Mouse (Mus musculus) forebrain, postnatal 0 days (tissue): ENCODE data around the gene Fancm. TPM values are rescaled to one million over a fixed set of nuclear protein-coding genes. Genes with fewer than 3 reads are reported as not detected.
"Not testable (repeated sequence)": the region's sequence is repeated elsewhere in the genome, so short reads cannot be mapped to it uniquely, and the experiment has no call there.

Experiments used
- ATAC-seq: fragments of 200-750 bp; cut with Nextera tagmentation; 2 replicates; pipeline ENCODE4 v1.8.0; 2017; ENCODE audit warnings: mild to moderate bottlenecking, moderate library complexity
- DNase-seq: peaks from one replicate; pipeline ENCODE4 v3.0.0-alpha.2; 2015
- H3K27ac ChIP-seq: fragments of 300-500 bp; sonication (generic); 2 replicates; pipeline ENCODE4 v1.5.1; 2014; ENCODE audit warnings: low read depth, mild to moderate bottlenecking, antibody characterized with exemption, low read length, moderate library complexity, mixed read lengths
- H3K27me3 ChIP-seq: fragments of 300-500 bp; sonication (generic); 2 replicates; pipeline ENCODE4 v1.6.1; 2014; ENCODE audit warnings: mild to moderate bottlenecking, low read length, mixed read lengths; ENCODE audit not compliant: insufficient read depth
- H3K36me3 ChIP-seq: fragments of 300-500 bp; sonication (generic); 2 replicates; pipeline ENCODE4 v1.6.1; 2014; ENCODE audit warnings: mild to moderate bottlenecking, moderate library complexity; ENCODE audit not compliant: insufficient read depth
- H3K4me1 ChIP-seq: fragments of 300-500 bp; sonication (generic); 2 replicates; pipeline ENCODE4 v1.6.1; 2014; ENCODE audit warnings: antibody characterized with exemption; ENCODE audit not compliant: insufficient read depth
- H3K4me2 ChIP-seq: fragments of 300-500 bp; sonication (generic); 2 replicates; pipeline ENCODE4 v1.6.1; 2014; ENCODE audit warnings: low read depth, mild to moderate bottlenecking, moderate library complexity
- H3K4me3 ChIP-seq: fragments of 300-500 bp; sonication (generic); 2 replicates; pipeline ENCODE4 v1.5.1; 2014; ENCODE audit warnings: low read depth, low read length, mixed read lengths
- H3K9ac ChIP-seq: fragments of 300-500 bp; sonication (generic); 2 replicates; pipeline ENCODE4 v1.6.1; 2014; ENCODE audit warnings: mild to moderate bottlenecking
- H3K9me3 ChIP-seq: fragments of 300-500 bp; sonication (generic); 2 replicates; pipeline ENCODE4 v1.6.1; 2016; ENCODE audit warnings: low read length
- CTCF ChIP-seq: sonication (generic); IDR thresholded peaks from 2 replicates; pipeline ENCODE4 v1.5.1; 2016; ENCODE audit warnings: antibody characterized with exemption, control low read depth, low read depth
- WGBS: fragments of 180-500 bp; shearing (Covaris S2); extraction: QIAGEN DNeasy Blood & Tissue Kit; methylation state at CpG from one replicate; pipeline ENCODE4 v1.1.7; 2014; 5-methylcytosine and 5-hydroxymethylcytosine counted together
- polyA plus RNA-seq: library from polyadenylated mRNA; unstranded; fragments of >200 nt; fragmentation: Nextera tagmentation; extraction: Ambion mirVana; gene quantifications from 2 replicates; pipeline ENCODE4 v1.2.1, GENCODE M21; 2015
- total RNA-seq: library from RNA; depleted of rRNA; stranded (reverse); fragments of >200 nt; gene quantifications from 2 replicates; pipeline ENCODE4 v1.2.3, GENCODE M21; 2014; rRNA removed

The Fancm gene
- total and polyA plus RNA-seq, 2 experiments from 2014 or later: 8.3 to 22.8 TPM

DNA sequence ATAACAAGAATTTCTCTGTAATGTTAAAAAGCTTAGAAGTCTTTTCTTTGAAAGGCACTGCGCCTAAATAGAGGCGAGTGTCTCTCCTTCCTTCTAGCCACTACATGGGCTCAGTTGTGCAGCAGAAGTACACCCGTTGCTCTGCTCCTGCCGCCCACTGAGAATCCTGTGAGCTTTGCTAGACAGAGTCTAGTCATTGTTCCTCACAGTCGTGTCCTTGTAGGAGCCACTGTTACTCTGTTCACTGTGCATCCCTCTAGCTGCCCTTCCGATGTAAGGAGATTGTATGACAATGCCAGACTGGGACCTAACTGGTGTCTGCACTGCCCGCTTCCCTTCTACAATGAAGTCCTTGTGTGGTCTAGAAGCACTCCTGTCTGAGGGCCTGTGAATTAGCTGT lies 43.6 kb downstream of the Fancm start:
- Histone ChIP-seq H3K27ac (no peak overlapping the region), H3K9me3 (no peaks in the 10 kb centered on the region), H3K4me3 (no peak overlapping the region), H3K36me3 (peaks cover 35% of the 10 kb centered on the region), H3K9ac (no peak overlapping the region), H3K4me2 (no peak overlapping the region), H3K4me1 (no peaks in the 10 kb centered on the region), H3K27me3 (no peaks in the 10 kb centered on the region)
- ATAC-seq: no peak
- DNase-seq: no peak
- 81% methylated on average over 7 of the region's 7 CpGs for WGBS
- no peak for TF ChIP-seq CTCF

- no peak overlapping the region for H3K27ac ChIP-seq
- TF ChIP-seq CTCF: no peak
- H3K4me2 ChIP-seq: no peak overlapping the region
- H3K36me3 ChIP-seq: peaks cover 34% of the 10 kb centered on the region
- H3K4me3 ChIP-seq: no peak overlapping the region
- WGBS: 91% methylated on average over 5 of the region's 5 CpGs
- ATAC-seq: no peak
- H3K9ac ChIP-seq: no peak overlapping the region
- no peaks in the 10 kb centered on the region for H3K27me3 ChIP-seq
- H3K9me3 ChIP-seq: no peaks in the 10 kb centered on the region
- no peaks in the 10 kb centered on the region for H3K4me1 ChIP-seq
- no peak for DNase-seq
These were observed 44.0 kb downstream of the Fancm start for GRCm38 (mm10) chr12:65119451-65119850.

GRCm38 (mm10) chr12:65136121-65136520 lies 60.7 kb downstream of the Fancm start:
- not testable (repeated sequence) for H3K27ac ChIP-seq, H3K4me2 ChIP-seq, DNase-seq, ATAC-seq, H3K36me3 ChIP-seq, H3K4me1 ChIP-seq, H3K9me3 ChIP-seq, H3K4me3 ChIP-seq, H3K27me3 ChIP-seq, H3K9ac ChIP-seq
- 89% methylated on average over 4 of the region's 4 CpGs for WGBS

DNA sequence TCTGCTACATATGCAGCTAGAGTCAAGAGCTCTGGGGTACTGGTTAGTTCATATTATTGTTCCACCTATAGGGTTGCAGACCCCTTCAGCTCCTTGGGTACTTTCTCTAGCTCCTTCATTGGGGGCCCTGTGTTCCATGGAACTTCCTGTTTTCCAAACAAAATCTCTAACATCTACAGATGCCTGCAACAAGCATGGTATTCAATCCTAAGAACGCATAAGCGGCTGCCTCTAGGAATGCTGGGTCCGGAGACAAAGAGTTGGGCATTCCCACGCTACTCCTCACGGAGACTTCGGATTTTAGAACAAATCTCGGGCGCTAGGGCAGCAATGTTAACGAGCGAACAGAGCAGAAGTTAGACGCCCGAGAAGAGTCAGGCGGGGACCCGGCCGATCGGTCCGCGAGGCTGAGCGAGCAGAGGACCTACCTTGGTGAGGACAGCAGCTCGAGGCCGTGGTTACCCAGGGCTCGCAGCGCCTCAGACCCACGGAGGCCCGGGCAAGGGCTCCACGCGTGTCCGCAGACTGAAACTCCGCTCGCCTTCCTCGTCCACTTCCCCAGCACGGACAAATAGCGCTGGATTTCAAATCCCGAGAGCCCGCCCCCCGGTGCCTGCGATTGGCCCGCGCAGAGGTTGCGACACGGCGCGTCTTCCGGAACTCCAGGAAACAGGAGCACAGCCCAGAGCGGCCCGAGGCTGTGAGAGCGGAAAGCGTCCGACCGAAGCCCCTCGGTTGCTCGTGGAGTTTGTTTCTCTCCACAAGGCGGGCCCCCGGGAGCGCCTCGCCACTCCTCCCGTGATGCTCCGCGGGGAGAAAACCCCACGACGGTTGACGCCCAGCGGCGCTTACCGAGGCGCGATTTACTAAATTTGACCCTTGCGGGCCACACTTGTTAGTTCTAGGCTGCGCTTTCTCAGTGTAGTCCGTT lies 96.9 kb downstream of the Fancm start, which contains the start of gene Mis18bp1:
Gene Mis18bp1, minus strand, starts transcription at position 584 of the 931 bp plus-strand sequence.
- no peak for TF ChIP-seq CTCF
- Histone ChIP-seq H3K27me3 (no peaks in the 10 kb centered on the region), H3K9ac (peak within 1 kb of the TSS; percentile 59), H3K4me3 (peak within 1 kb of the TSS; percentile 82), H3K4me2 (peak within 1 kb of the TSS; percentile 65), H3K36me3 (no peaks in the 10 kb centered on the region), H3K4me1 (no peaks in the 10 kb centered on the region), H3K9me3 (no peaks in the 10 kb centered on the region), H3K27ac (peak within 1 kb of the TSS; percentile 85)
- DNase-seq (peak; percentile 96), ATAC-seq (peak; percentile 99)
- WGBS: under 1% methylated on average over 70 of the region's 70 CpGs

- TF ChIP-seq CTCF: peak; percentile 65
- peak overlapping the region; percentile 85 for H3K27ac ChIP-seq
- H3K4me3 ChIP-seq: peak overlapping the region; percentile 82
- not testable (repeated sequence) for H3K36me3 ChIP-seq, DNase-seq, H3K9me3 ChIP-seq, H3K27me3 ChIP-seq, H3K4me1 ChIP-seq
- peak overlapping the region; percentile 59 for H3K9ac ChIP-seq
- peak overlapping the region; percentile 65 for H3K4me2 ChIP-seq
- peak; percentile 51 for ATAC-seq
- 31% methylated on average over 8 of the region's 8 CpGs for WGBS
These were observed 97.6 kb downstream of the Fancm start for GRCm38 (mm10) chr12:65172959-65173358.

DNA sequence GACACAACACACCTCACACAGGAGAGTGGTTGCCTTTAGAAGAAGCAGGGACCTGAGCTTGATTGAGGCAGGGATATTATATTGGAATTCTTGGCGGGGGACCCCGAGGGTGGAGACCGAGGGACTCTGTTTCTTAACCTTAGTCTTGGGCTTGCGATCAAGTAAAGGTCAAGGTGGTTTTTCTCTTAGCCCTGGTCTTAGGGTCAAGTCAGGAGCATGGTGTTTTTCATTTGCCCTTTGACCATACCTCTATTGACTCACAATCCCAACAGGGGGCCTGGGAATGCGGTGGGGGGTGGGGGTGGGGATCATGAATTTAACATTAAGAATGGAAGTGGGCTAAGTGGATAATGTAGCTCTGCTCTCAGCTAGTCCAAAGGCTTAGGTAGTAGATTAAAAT lies 98.3 kb downstream of the Fancm start:
- no peaks in the 10 kb centered on the region for H3K9me3 ChIP-seq
- no peak for ATAC-seq
- H3K4me3 ChIP-seq: no peak overlapping the region
- no peak overlapping the region for H3K9ac ChIP-seq
- DNase-seq: no peak
- no peak overlapping the region for H3K4me2 ChIP-seq
- H3K4me1 ChIP-seq: no peaks in the 10 kb centered on the region
- no peak for TF ChIP-seq CTCF
- 86% methylated on average over 5 of the region's 5 CpGs for WGBS
- no peak overlapping the region for H3K27ac ChIP-seq
- H3K27me3 ChIP-seq: no peaks in the 10 kb centered on the region
- no peaks in the 10 kb centered on the region for H3K36me3 ChIP-seq

Other genes starting within 250 kb of the Fancm start
- 12.2 and 24.8 TPM in 2 replicates for gene Gm527, start 157.7 kb upstream of the Fancm start, total RNA-seq
- gene Gm527, start 157.7 kb upstream of the Fancm start, polyA plus RNA-seq: 1.6 and 2.1 TPM in 2 replicates
- gene Klhl28, start 110.1 kb upstream of the Fancm start, total RNA-seq: 27.4 and 29.5 TPM in 2 replicates
- gene Klhl28, start 110.1 kb upstream of the Fancm start, polyA plus RNA-seq: 23.6 and 26.4 TPM in 2 replicates
- gene Togaram1, start 109.8 kb upstream of the Fancm start, total RNA-seq: 24.5 and 30.1 TPM in 2 replicates
- 8.2 and 15.2 TPM in 2 replicates for gene Togaram1, start 109.8 kb upstream of the Fancm start, polyA plus RNA-seq
- 37.5 and 49.5 TPM in 2 replicates for gene Prpf39, start 39.3 kb upstream of the Fancm start, total RNA-seq
- gene Prpf39, start 39.3 kb upstream of the Fancm start, polyA plus RNA-seq: 21.6 and 28.6 TPM in 2 replicates
- 254 and 312 TPM in 2 replicates for gene Fkbp3, start 1.6 kb upstream of the Fancm start, total RNA-seq
- 430 and 547 TPM in 2 replicates for gene Fkbp3, start 1.6 kb upstream of the Fancm start, polyA plus RNA-seq
- 3.6 and 5.9 TPM in 2 replicates for gene Mis18bp1, start 97.0 kb downstream of the Fancm start, total RNA-seq
- gene Mis18bp1, start 97.0 kb downstream of the Fancm start, polyA plus RNA-seq: 7.6 and 8.2 TPM in 2 replicates
- not detected in 2 replicates for gene Wdr20rt, start 149.9 kb downstream of the Fancm start, total RNA-seq
- gene Wdr20rt, start 149.9 kb downstream of the Fancm start, polyA plus RNA-seq: not detected in 2 replicates